Mouse (Mus musculus) c-Kit-positive CD71-positive TER-119-positive erythroid progenitor cells, embryonic 14.5 days (primary cell): ENCODE measurements at regions not wholly inside any gene's neighbourhood (a gene's known extent, or its start where the extent isn't known, plus 50 kb on each side); places are given as distances from the start of the nearest gene placed in this dataset.

Source experiments
- DNase-seq: peaks from one replicate; pipeline ENCODE4 v3.0.0-alpha.2; 2013; ENCODE audit warnings: low spot score

GRCm38 (mm10) chr16:68017672-68018071, 397.0 kb upstream of the Cadm2 start:
- no peak for DNase-seq

- DNase-seq = no peak
Observed at GRCm38 (mm10) chr16:67989671-67990070, 369.0 kb upstream of the Cadm2 start.

GRCm38 (mm10) chr16:67976565-67976964, 355.9 kb upstream of the Cadm2 start:
- DNase-seq = no peak

DNA sequence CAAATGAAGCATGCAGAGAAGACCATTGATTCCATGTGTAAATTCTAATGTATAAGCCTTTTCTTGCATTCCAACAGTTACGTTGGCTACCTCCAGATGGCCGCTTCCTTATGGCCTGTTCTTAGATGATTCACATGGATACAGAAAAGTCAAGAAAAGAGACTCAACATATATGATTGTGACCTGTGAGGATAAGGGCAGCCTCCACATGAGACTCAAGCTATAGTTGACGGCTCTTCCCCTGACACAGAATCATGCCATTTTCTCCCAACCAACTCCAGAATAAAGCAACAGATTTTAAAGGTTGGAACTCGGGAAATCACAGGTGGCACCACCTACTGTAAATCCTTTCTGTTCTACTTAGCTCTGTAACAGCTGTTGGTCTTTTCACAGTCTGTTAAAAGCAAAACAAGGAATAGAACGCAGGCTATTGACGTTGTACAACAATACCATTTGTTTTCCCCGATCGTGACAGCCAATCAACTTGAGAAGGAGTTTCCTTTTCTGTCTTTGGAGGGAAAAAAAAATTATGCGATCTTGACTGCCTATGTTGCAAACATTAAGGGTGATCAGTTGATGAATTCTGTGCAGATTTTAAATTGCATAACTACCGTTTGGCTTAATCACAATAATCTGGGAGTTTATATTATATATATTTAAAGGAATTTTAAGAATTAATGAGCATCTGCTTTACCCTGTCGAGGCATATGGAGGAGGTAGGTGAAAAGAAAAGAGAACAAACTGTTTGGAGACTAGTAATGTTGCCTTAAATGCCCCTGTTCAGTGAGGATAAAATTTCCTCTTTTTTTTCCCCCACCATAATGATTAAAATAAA, 347.8 kb upstream of the Cadm2 start:
- DNase-seq = no peak

DNA sequence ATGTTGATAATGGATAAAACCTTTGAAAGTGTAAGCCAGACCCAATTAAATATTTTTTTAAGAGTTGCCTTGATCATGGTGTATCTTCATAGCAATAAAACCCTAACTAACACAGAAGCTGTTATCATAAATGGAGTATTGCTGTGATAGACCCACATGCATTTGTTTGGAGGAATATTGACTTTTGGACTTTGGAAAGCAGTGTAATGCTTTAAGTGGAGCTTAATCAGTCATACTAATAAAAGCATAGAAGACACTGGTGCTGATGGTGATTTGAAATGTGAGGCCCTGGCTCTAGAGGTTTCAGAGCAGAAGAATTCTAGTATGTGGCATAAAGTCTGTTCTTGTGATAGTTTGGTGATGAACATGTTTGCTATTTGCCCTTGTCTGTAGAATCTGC, 328.4 kb upstream of the Cadm2 start:
- no peak for DNase-seq

DNA sequence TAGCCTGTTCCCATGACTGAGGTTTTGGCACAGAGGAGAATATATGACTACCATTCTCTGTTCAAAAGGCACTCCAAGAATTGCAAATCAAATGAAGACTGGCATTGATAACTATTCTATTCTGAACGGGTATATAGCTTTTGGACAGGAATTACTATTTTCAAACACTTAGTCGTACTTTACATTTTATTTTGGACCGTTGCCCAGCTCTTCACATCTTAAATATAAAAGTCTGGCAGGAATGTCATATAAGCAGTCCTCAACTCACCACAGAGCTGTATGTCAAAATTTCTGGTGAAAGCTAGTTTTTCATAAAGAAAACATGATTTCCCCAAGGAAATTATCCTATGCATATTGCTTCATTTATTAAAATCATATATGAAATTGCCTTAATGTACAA, 323.7 kb upstream of the Cadm2 start:
- DNase-seq = no peak

DNA sequence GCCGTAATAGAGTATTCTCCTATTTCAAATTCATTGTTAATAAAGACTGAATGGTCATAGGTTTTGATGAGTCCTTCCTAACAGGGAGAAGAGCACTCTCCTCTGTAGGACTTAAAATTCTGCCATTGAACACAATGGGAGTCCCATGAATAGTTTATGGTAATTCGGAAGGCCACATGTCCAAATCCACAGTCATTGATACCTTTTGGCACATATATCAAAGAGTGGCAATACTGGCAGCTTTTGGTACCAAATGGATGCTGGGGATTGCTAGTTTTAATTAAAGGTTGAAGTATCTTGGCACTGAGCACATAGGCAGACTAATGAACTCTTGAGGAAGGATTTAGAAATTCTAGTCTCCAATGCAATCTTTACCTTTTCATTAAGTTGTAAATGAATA, 298.5 kb upstream of the Cadm2 start:
- DNase-seq = no peak

DNA sequence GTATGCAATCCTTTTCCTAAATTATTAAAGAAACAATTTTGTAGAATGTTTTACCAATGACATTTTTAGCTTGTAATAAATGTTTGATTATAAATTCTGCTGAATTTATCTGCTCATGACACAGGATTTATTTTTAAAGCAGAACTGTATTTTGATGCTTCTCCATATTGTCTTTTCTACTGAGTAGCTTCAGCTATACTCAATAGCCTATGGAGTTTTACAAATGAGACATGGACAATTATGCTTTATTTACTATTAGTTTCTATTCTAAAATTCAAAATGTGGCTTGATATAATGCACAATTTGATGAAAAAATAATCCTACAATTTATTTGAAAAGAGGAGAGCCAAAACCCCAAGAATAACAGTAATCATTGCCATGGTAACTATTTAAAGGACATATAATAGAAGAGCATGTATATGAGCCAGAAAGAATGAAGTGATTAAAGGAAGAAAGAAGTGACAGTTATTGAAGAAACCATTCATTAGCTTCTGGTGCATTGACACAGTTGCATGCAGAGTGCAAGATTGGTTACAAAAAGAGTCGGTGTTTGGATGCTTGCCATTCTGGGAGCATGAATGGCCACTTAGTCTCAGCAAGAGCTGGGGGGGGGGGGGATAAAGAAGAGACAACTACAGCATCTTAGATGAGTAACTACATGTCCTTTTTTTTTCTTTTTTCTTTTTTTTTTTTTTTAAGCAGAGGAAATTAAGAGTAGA, 250.8 kb upstream of the Cadm2 start:
- DNase-seq = no peak

DNA sequence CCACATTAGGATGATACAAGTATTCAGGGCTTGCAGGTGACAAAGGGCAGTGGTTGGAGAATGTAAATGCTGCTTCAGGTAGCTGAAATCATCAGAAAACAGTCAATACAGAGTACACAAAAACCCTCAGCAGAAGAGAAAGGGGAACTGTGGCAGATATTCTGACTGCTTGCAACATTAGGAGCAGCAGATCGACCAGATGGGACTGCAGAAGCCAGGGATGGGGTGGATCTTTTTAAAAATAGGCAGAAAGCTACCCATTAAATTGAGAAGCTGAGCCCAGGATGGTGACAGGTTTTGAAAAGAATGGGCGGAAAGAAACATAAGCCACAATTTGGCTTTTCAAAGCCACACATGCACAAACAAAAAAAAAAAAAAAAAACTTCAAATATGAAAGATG, 229.5 kb upstream of the Cadm2 start:
- DNase-seq = no peak

GRCm38 (mm10) chr16:67844481-67844880, 223.8 kb upstream of the Cadm2 start:
- DNase-seq = no peak

DNA sequence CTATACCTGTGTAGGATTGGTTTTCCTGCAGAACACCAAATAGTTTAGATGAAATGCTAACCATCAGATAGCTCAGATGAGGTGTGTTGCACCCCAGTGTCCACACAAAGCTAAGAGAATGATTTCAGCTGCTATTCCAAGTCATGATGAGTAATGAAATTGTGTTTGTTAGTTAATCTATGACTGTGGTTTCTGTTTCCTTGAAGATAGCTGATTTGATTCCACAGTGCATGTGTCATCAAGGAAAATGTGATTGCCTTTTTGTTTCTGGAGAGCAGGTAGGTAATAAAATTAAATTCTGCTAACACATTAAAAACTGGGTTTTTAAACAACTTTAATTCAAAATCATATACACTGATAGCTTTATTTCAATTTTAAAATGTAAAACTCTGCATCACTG, 176.5 kb upstream of the Cadm2 start:
- DNase-seq = no peak

DNA sequence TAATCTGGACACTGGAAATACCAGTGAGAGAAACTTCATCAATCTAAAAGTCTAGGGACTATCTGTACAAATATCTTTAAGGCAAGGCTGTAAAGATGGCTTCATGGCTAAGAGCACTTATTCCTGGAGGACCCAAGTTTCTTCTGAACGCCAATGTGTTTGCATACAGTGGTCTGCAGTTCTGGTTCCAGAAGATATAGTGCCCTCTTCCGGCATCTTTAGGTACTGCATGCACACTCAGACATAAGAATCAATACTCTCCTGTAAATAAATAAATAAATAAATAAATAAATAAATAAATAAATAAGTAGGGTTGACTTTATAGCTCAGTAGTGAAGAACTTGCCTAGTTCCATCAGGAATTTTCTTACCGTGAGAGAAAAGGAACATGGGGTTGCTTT, 155.4 kb upstream of the Cadm2 start:
- peak; percentile 16 for DNase-seq

- DNase-seq = no peak
Observed at GRCm38 (mm10) chr16:67769114-67769513, 148.4 kb upstream of the Cadm2 start.

- DNase-seq = no peak
Observed at GRCm38 (mm10) chr16:67735398-67735797, 114.7 kb upstream of the Cadm2 start.

- DNase-seq = no peak
Observed at GRCm38 (mm10) chr16:67698619-67699018, 77.9 kb upstream of the Cadm2 start.
